Mouse (Mus musculus): ENCODE results near the gene Cdkl1. TPM values are rescaled to one million over a fixed set of nuclear protein-coding genes. Genes with fewer than 3 reads are reported as not detected.

Cdkl1 gene
- polyA plus RNA-seq, 1 experiment from 2014 or later: 1.5 TPM

DNA sequence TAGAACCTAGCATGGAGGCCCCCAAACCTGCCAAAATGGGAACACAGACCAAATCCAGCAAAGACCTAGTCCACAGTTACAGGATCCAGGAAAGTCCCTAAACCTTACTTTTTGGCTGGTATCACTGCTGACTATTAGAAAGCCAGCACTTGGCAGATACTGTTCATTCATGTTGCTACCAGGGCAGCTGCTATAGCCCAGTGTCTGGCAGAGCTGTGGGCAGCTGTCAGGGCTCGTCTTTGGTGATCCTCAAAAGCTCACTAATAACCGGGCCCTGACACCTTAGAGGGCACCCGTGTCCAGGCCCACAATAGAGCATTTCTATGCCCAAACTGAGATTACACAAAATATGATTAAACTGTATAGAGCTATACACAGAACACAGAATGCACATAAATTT lies 68.2 kb downstream of the Cdkl1 start:
- DNase-seq (ENCODE audit: low spot score) (no peak), ATAC-seq (ENCODE audit: low FRiP score) (no peak)
- no peaks in the 10 kb centered on the region for H3K27me3 ChIP-seq (ENCODE audit: control insufficient read depth, insufficient read depth, low read length)
- 0 out of 2 replicates have a peak, but pooled peaks cover 2% of the 10 kb centered on the region for H3K4me1 ChIP-seq (replicated peaks; ENCODE audit: control insufficient read depth, insufficient read depth, low read length)
- no peaks in the 10 kb centered on the region for H3K9me3 ChIP-seq (ENCODE audit: control insufficient read depth, low read length)
- H3K36me3 ChIP-seq (ENCODE audit: control insufficient read depth, insufficient read depth, low read length): 0 out of 2 replicates have a peak, but pooled peaks cover 2% of the 10 kb centered on the region
- WGBS: 87% methylated on average over 3 of the region's 3 CpGs
- H3K9ac ChIP-seq (ENCODE audit: low read depth, low read length): no peak overlapping the region
- no peak overlapping the region for H3K4me3 ChIP-seq (ENCODE audit: low read depth, low read length)
- H3K4me2 ChIP-seq (replicated peaks; ENCODE audit: low read depth, low read length): no peak overlapping the region
- H3K27ac ChIP-seq (ENCODE audit: low read depth, low read length): no peak overlapping the region

DNA sequence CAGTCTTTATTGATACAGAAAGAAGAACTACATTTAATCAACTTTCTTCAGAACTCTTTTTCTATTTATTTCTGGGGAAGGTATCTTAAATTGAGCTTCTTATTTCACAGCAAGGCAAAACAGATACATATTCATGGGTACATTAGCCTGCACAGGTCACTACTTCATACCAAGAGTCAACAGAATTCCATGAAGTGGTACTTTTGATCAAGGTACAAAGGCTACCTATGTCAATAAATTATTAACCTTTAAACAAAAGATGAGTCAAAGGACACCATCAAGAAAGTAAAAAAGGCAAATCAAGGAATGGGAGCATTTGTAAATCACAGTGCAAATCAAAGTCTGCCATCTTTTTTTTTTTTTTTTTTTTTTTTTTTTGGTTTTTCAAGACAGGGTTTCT lies 77.4 kb downstream of the Cdkl1 start:
- ATAC-seq (ENCODE audit: low FRiP score) (no peak), DNase-seq (ENCODE audit: low spot score) (no peak)
- Histone ChIP-seq H3K27me3 (ENCODE audit: control insufficient read depth, insufficient read depth, low read length) (no peaks in the 10 kb centered on the region), H3K27ac (ENCODE audit: low read depth, low read length) (no peak overlapping the region), H3K36me3 (ENCODE audit: control insufficient read depth, insufficient read depth, low read length) (0 out of 2 replicates have a peak, but pooled peaks cover 2% of the 10 kb centered on the region), H3K9ac (ENCODE audit: low read depth, low read length) (no peak overlapping the region), H3K4me2 (replicated peaks; ENCODE audit: low read depth, low read length) (no peak overlapping the region), H3K9me3 (ENCODE audit: control insufficient read depth, low read length) (no peaks in the 10 kb centered on the region), H3K4me1 (replicated peaks; ENCODE audit: control insufficient read depth, insufficient read depth, low read length) (no peaks in the 10 kb centered on the region), H3K4me3 (ENCODE audit: low read depth, low read length) (no peak overlapping the region)

DNA sequence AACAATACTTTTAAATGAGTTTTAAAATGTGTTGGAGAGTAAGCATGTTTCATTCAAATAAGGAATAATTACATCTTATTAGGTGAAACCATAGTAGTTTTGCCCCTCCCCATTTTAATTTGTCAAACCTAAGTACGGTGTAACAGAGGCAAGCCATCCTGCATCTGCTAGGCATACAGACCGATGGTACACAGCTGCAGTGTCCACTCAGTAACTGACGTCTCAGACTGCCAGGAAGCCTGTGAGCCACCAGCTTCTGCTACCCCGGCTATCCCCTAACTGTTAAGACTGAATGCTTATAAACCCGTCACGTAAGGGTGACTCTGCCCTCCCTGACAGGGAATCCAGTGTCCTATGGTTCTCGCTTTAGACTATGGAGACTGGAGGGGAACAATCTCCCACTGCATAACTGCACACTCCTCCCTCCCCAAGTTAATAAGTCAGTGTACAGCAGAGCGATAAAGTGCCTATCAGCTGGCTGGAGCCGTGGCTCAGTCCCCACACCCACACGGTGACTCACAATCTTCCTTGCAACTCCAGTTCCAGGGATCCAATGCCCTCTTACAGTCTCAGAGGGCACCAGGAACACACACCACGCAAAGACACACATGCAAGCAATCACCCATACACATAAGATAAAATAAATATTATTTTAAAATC lies 86.1 kb downstream of the Cdkl1 start:
- no peak overlapping the region for H3K4me2 ChIP-seq (replicated peaks; ENCODE audit: low read depth, low read length)
- no peaks in the 10 kb centered on the region for H3K36me3 ChIP-seq (ENCODE audit: control insufficient read depth, insufficient read depth, low read length)
- WGBS: 86% methylated on average over 11 of the region's 11 CpGs
- H3K9me3 ChIP-seq (ENCODE audit: control insufficient read depth, low read length): no peaks in the 10 kb centered on the region
- H3K4me1 ChIP-seq (replicated peaks; ENCODE audit: control insufficient read depth, insufficient read depth, low read length): no peaks in the 10 kb centered on the region
- H3K9ac ChIP-seq (ENCODE audit: low read depth, low read length): no peak overlapping the region
- DNase-seq (ENCODE audit: low spot score): no peak
- no peak for ATAC-seq (ENCODE audit: low FRiP score)
- H3K4me3 ChIP-seq (ENCODE audit: low read depth, low read length): no peak overlapping the region
- no peak overlapping the region for H3K27ac ChIP-seq (ENCODE audit: low read depth, low read length)
- no peaks in the 10 kb centered on the region for H3K27me3 ChIP-seq (ENCODE audit: control insufficient read depth, insufficient read depth, low read length)

DNA sequence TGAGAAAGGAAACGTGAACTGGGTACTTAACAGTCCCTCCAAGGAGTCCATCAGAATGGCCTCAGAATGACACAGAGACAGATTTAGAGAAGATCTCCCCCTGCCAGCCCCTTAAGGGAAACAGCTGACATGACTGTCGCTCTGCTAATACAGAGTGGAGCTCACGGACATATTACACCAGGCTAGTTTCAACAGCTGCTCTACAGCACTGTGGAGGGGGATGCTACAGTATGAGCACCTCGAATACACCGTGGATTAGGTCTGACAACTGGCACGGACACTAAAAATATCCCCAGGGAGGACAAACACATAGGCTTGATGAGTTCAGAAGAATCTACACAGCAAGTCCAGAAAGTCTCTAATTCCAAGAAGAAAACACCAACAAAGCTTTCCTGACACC lies 92.7 kb downstream of the Cdkl1 start:
- no peak overlapping the region for H3K27ac ChIP-seq (ENCODE audit: low read depth, low read length)
- H3K36me3 ChIP-seq (ENCODE audit: control insufficient read depth, insufficient read depth, low read length): no peaks in the 10 kb centered on the region
- H3K27me3 ChIP-seq (ENCODE audit: control insufficient read depth, insufficient read depth, low read length): no peaks in the 10 kb centered on the region
- DNase-seq (ENCODE audit: low spot score) (no peak), ATAC-seq (ENCODE audit: low FRiP score) (no peak)
- H3K9ac ChIP-seq (ENCODE audit: low read depth, low read length): no peak overlapping the region
- no peaks in the 10 kb centered on the region for H3K9me3 ChIP-seq (ENCODE audit: control insufficient read depth, low read length)
- H3K4me3 ChIP-seq (ENCODE audit: low read depth, low read length): no peak overlapping the region
- H3K4me1 ChIP-seq (replicated peaks; ENCODE audit: control insufficient read depth, insufficient read depth, low read length): no peaks in the 10 kb centered on the region
- no peak overlapping the region for H3K4me2 ChIP-seq (replicated peaks; ENCODE audit: low read depth, low read length)
- 92% methylated on average over 6 of the region's 6 CpGs for WGBS

MicroRNAs encoded within 50 kb of the gene (microRNA counts, 519-probe panel; counts per million panel counts)
- not detected for microRNA mmu-miR-681

Other genes with a start within 250 kb of the Cdkl1 start
- gene Vcpkmt, start 208.2 kb downstream of the Cdkl1 start, polyA plus RNA-seq (2014; fragmentation: Nextera tagmentation; extraction: Ambion mirVana): 18.9 and 19.6 TPM in 2 replicates
- gene Sos2, start 109.4 kb downstream of the Cdkl1 start, polyA plus RNA-seq (2014; fragmentation: Nextera tagmentation; extraction: Ambion mirVana): 11.4 and 17.9 TPM in 2 replicates
- 12.7 and 13.9 TPM in 2 replicates for gene L2hgdh, start 66.4 kb downstream of the Cdkl1 start, polyA plus RNA-seq (2014; fragmentation: Nextera tagmentation; extraction: Ambion mirVana)
- 22.2 and 23.6 TPM in 2 replicates for gene Atp5s, start 66.3 kb downstream of the Cdkl1 start, polyA plus RNA-seq (2014; fragmentation: Nextera tagmentation; extraction: Ambion mirVana)
- 54.7 and 59.5 TPM in 2 replicates for gene Atl1, start 101.3 kb upstream of the Cdkl1 start, polyA plus RNA-seq (2014; fragmentation: Nextera tagmentation; extraction: Ambion mirVana)
- 37.9 and 38.4 TPM in 2 replicates for gene Map4k5, start 101.9 kb upstream of the Cdkl1 start, polyA plus RNA-seq (2014; fragmentation: Nextera tagmentation; extraction: Ambion mirVana)
- 7.3 and 8.5 TPM in 2 replicates for gene Sav1, start 195.7 kb upstream of the Cdkl1 start, polyA plus RNA-seq (2014; fragmentation: Nextera tagmentation; extraction: Ambion mirVana)